Mouse (Mus musculus) heart, embryonic 10.5 days (tissue): ENCODE data around the gene Frem2. TPM values are rescaled to one million over a fixed set of nuclear protein-coding genes. Genes with fewer than 3 reads are reported as not detected.

ENCODE experiments used
- DNase-seq: peaks from one replicate; pipeline ENCODE4 v3.0.0-alpha.2; 2017; ENCODE audit warnings: low spot score
- H3K27ac ChIP-seq: fragments of 300-500 bp; sonication (generic); 2 replicates; pipeline ENCODE4 v1.5.1; 2016; ENCODE audit warnings: mild to moderate bottlenecking
- H3K27me3 ChIP-seq: fragments of 300-500 bp; sonication (generic); 2 replicates; pipeline ENCODE4 v1.6.1; 2016; ENCODE audit warnings: mild to moderate bottlenecking; ENCODE audit not compliant: poor library complexity, insufficient read depth, severe bottlenecking
- H3K36me3 ChIP-seq: fragments of 300-500 bp; sonication (generic); 2 replicates; pipeline ENCODE4 v1.6.1; 2016; ENCODE audit warnings: mild to moderate bottlenecking, moderate library complexity
- H3K4me1 ChIP-seq: fragments of 300-500 bp; sonication (generic); 2 replicates; pipeline ENCODE4 v1.6.1; 2016; ENCODE audit warnings: mild to moderate bottlenecking
- H3K4me3 ChIP-seq: fragments of 300-500 bp; sonication (generic); 2 replicates; pipeline ENCODE4 v1.5.1; 2016; ENCODE audit warnings: mild to moderate bottlenecking, moderate library complexity
- H3K9me3 ChIP-seq: fragments of 300-500 bp; sonication (generic); 2 replicates; pipeline ENCODE4 v1.6.1; 2016; ENCODE audit warnings: mild to moderate bottlenecking, moderate library complexity
- WGBS: fragments of 180-500 bp; shearing (Covaris S2); methylation state at CpG from one replicate; pipeline ENCODE4 v1.1.7; 2016; 5-methylcytosine and 5-hydroxymethylcytosine counted together
- polyA plus RNA-seq: library from polyadenylated mRNA; unstranded; fragments of >200 nt; fragmentation: Nextera tagmentation; extraction: Ambion mirVana; gene quantifications from 2 replicates; pipeline ENCODE4 v1.2.1, GENCODE M21; 2016

Gene Frem2
- polyA plus RNA-seq, 1 experiment from 2014 or later = 5.9 TPM

- Histone ChIP-seq H3K4me1 (peaks cover 20% of the 10 kb centered on the region), H3K27me3 (no peaks in the 10 kb centered on the region), H3K36me3 (peaks cover 12% of the 10 kb centered on the region; the same call in 1 of the 2 replicates), H3K9me3 (no peaks in the 10 kb centered on the region), H3K27ac (no peak overlapping the region), H3K4me3 (no peak overlapping the region)
- no peak for DNase-seq
- 53% methylated on average over 4 of the region's 4 CpGs for WGBS
These were observed 142.7 kb downstream of the Frem2 start for GRCm38 (mm10) chr3:53514221-53515065.

GRCm38 (mm10) chr3:53513096-53513495 is 144.1 kb downstream of the Frem2 start:
- H3K27me3 ChIP-seq = no peaks in the 10 kb centered on the region
- H3K4me1 ChIP-seq = peaks cover 20% of the 10 kb centered on the region
- H3K4me3 ChIP-seq = no peak overlapping the region
- no peak for DNase-seq
- no peaks in the 10 kb centered on the region for H3K9me3 ChIP-seq
- WGBS = 48% methylated on average over 5 of the region's 5 CpGs
- H3K27ac ChIP-seq = no peak overlapping the region
- 0 out of 2 replicates have a peak, but pooled peaks cover 6% of the 10 kb centered on the region for H3K36me3 ChIP-seq

GRCm38 (mm10) chr3:53502428-53502827 is 154.7 kb downstream of the Frem2 start:
- Histone ChIP-seq H3K27me3 (no peaks in the 10 kb centered on the region), H3K36me3 (no peaks in the 10 kb centered on the region), H3K9me3 (no peaks in the 10 kb centered on the region), H3K4me1 (no peaks in the 10 kb centered on the region), H3K4me3 (no peak overlapping the region), H3K27ac (no peak overlapping the region)
- DNase-seq = no peak
- 69% methylated on average over 6 of the region's 6 CpGs for WGBS

- Histone ChIP-seq H3K4me1 (no peaks in the 10 kb centered on the region), H3K36me3 (no peaks in the 10 kb centered on the region), H3K27ac (no peak overlapping the region), H3K4me3 (no peak overlapping the region), H3K27me3 (no peaks in the 10 kb centered on the region), H3K9me3 (no peaks in the 10 kb centered on the region)
- WGBS = 74% methylated on average over 6 of the region's 6 CpGs
- no peak for DNase-seq
These were observed 158.7 kb downstream of the Frem2 start for GRCm38 (mm10) chr3:53498351-53498905.

- no peak for DNase-seq
- peak within 1 kb of the TSS; percentile 71 for H3K27ac ChIP-seq
- no peaks in the 10 kb centered on the region for H3K36me3 ChIP-seq
- H3K4me1 ChIP-seq = peaks cover 17% of the 10 kb centered on the region
- WGBS = 74% methylated on average over 6 of the region's 6 CpGs
- no peaks in the 10 kb centered on the region for H3K27me3 ChIP-seq
- no peak within 1 kb of the TSS for H3K4me3 ChIP-seq
- no peaks in the 10 kb centered on the region for H3K9me3 ChIP-seq
These were observed 168.8 kb downstream of the Frem2 start, which contains the start of gene Stoml3 for GRCm38 (mm10) chr3:53488353-53488752. Gene Stoml3, plus strand, starts transcription at chr3:53488653.

GRCm38 (mm10) chr3:53486996-53487576 is 170.1 kb downstream of the Frem2 start:
- Histone ChIP-seq H3K36me3 (peaks cover 5% of the 10 kb centered on the region), H3K4me1 (peaks cover 17% of the 10 kb centered on the region), H3K27me3 (no peaks in the 10 kb centered on the region), H3K27ac (peak overlapping the region; percentile 71), H3K4me3 (no peak overlapping the region), H3K9me3 (no peaks in the 10 kb centered on the region)
- no peak for DNase-seq
- WGBS = 42% methylated on average over 9 of the region's 9 CpGs

- Histone ChIP-seq H3K27me3 (no peaks in the 10 kb centered on the region), H3K4me3 (no peak overlapping the region), H3K4me1 (peaks cover 17% of the 10 kb centered on the region), H3K9me3 (no peaks in the 10 kb centered on the region), H3K36me3 (peaks cover 10% of the 10 kb centered on the region), H3K27ac (peak overlapping the region; percentile 71)
- WGBS = 66% methylated on average over 10 of the region's 10 CpGs
- no peak for DNase-seq
These were observed 170.6 kb downstream of the Frem2 start for GRCm38 (mm10) chr3:53486561-53486960.

GRCm38 (mm10) chr3:53483414-53484059 is 173.6 kb downstream of the Frem2 start:
- Histone ChIP-seq H3K4me1 (peaks cover 17% of the 10 kb centered on the region), H3K27me3 (no peaks in the 10 kb centered on the region), H3K9me3 (no peaks in the 10 kb centered on the region), H3K27ac (no peak overlapping the region), H3K4me3 (no peak overlapping the region), H3K36me3 (peaks cover 38% of the 10 kb centered on the region)
- 84% methylated on average over 8 of the region's 8 CpGs for WGBS
- DNase-seq = no peak

- Histone ChIP-seq H3K27ac (no peak overlapping the region), H3K9me3 (no peaks in the 10 kb centered on the region), H3K27me3 (no peaks in the 10 kb centered on the region), H3K4me3 (no peak overlapping the region), H3K4me1 (no peaks in the 10 kb centered on the region), H3K36me3 (peaks cover 85% of the 10 kb centered on the region)
- DNase-seq = no peak
- WGBS = 94% methylated on average over 30 of the region's 30 CpGs
These were observed 178.6 kb downstream of the Frem2 start for GRCm38 (mm10) chr3:53478419-53479046.

- H3K9me3 ChIP-seq = no peaks in the 10 kb centered on the region
- 89% methylated on average over 17 of the region's 17 CpGs for WGBS
- no peaks in the 10 kb centered on the region for H3K27me3 ChIP-seq
- H3K27ac ChIP-seq = no peak overlapping the region
- H3K36me3 ChIP-seq = peaks cover 95% of the 10 kb centered on the region
- no peaks in the 10 kb centered on the region for H3K4me1 ChIP-seq
- no peak overlapping the region for H3K4me3 ChIP-seq
- DNase-seq = no peak
These were observed 179.7 kb downstream of the Frem2 start for GRCm38 (mm10) chr3:53477468-53477867.

- DNase-seq = no peak
- 68% methylated on average over 6 of the region's 6 CpGs for WGBS
- H3K4me3 ChIP-seq = no peak overlapping the region
- H3K36me3 ChIP-seq = peaks cover 93% of the 10 kb centered on the region
- H3K4me1 ChIP-seq = no peaks in the 10 kb centered on the region
- H3K27ac ChIP-seq = no peak overlapping the region
- no peaks in the 10 kb centered on the region for H3K9me3 ChIP-seq
- H3K27me3 ChIP-seq = no peaks in the 10 kb centered on the region
These were observed 181.3 kb downstream of the Frem2 start for GRCm38 (mm10) chr3:53475889-53476288.

- Histone ChIP-seq H3K27ac (no peak overlapping the region), H3K4me1 (0 out of 2 replicates have a peak, but pooled peaks cover under 1% of the 10 kb centered on the region), H3K36me3 (peaks cover 93% of the 10 kb centered on the region), H3K9me3 (no peaks in the 10 kb centered on the region), H3K4me3 (no peak overlapping the region), H3K27me3 (no peaks in the 10 kb centered on the region)
- no peak for DNase-seq
- 76% methylated on average over 4 of the region's 4 CpGs for WGBS
These were observed 183.0 kb downstream of the Frem2 start for GRCm38 (mm10) chr3:53474179-53474578.
